Mouse (Mus musculus): ENCODE data around the gene Nek6. TPM values are rescaled to one million over a fixed set of nuclear protein-coding genes. Genes with fewer than 3 reads are reported as not detected.
A peak's percentile ranks its signal among the peaks of the same experiment; 100 is the strongest.

Nek6 gene
- total RNA-seq, 2 experiments from 2014 or later, result 7.3 to 7.5 TPM

DNA sequence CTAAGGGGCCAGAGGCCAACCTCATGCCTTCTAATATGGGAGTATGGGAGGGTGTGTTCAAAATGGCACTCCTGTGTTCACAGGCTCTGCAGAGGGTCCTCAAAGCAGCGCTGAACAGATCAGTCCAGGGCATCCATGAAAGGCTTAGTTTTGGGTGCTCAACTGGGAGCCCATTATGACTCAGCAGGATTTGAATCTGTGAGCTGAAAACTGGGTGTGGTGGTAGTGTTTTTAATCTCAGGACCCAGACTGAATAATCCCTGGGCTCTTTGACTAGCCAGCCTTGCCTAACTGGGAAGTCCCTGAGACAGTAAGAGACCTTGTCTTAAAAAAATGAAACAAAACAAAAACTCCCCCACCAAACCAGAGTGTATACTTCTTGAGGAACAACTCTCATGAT lies 4.3 kb upstream of the Nek6 start:
- ATAC-seq (replicated peaks; ENCODE audit: poor library complexity, severe bottlenecking), result no peak

DNA sequence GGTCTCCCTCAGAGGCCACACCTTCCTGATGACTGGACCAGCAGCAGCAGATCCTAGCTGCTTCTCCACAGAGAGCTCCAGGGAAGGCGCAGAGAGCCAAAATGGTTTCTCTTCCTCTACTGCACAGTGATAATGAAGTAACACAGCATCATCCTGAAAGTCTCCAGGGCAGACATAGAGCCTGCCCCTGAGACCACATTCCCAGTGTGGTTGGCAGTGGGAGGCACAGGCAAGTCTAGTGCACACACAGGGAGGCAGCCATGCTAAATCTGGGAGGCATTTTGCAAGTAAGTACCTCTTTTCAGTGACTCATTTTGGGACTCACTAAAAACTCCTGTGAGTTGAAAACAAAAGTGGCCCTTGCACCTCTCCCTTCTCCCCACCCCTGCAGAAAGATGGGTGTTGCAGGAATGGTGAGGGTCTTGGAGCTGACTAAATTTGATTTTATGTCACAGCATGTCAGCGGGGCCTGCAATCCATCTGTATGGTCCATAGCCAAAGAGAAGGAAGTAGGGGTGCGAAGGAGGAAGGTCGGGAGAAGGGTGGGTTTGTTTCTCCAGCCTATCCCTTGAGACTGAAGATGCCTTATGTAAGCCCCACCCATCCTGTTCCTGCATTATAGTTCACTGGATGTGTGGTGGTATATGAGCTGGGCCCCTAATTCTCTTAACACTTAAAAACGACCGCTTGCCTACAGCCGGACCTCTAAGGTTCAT lies 2.3 kb upstream of the Nek6 start:
- peak; percentile 62 for ATAC-seq (replicated peaks; ENCODE audit: poor library complexity, severe bottlenecking)

DNA sequence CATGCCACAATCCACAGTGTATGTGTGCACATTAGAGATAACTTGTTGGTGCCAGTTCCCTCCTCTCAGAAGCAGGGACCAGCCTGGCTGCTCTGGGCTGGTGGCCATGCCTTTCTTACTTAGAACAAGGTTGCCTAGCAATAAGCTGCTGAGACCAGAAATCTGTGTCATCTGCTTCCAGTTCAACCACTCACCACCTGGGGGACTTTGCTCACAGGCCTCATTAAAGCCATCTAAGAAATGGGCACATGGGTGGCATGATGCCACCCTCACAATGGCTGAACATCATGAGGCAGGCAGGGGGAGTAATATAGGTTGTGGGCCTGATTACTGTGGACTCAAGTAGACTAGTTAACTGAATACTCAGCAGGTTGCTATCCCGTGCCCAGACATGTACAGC lies 1.3 kb upstream of the Nek6 start:
- ATAC-seq (replicated peaks; ENCODE audit: poor library complexity, severe bottlenecking), result no peak

GRCm38 (mm10) chr2:38512308-38513182 lies 1.1 kb downstream of the Nek6 start:
- ATAC-seq (replicated peaks; ENCODE audit: poor library complexity, severe bottlenecking), result no peak

DNA sequence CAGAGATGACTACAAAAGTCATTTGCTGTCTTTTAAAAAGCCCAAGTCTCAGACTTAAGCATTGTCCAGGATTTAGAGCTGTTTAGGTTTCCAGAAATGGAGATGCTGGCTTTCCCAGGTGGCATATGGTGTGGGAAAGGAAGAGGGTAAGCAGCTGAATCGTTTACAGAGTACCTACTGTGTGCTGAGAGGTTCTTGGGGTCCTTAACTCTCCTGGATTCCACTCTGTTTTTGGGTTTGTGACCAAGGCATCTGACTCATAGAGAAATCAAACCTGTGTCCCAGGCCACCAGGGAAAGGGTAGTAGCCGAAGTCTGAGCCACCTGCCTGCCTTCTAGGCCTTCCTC lies 1.7 kb downstream of the Nek6 start:
- no peak for ATAC-seq (replicated peaks; ENCODE audit: poor library complexity, severe bottlenecking)

DNA sequence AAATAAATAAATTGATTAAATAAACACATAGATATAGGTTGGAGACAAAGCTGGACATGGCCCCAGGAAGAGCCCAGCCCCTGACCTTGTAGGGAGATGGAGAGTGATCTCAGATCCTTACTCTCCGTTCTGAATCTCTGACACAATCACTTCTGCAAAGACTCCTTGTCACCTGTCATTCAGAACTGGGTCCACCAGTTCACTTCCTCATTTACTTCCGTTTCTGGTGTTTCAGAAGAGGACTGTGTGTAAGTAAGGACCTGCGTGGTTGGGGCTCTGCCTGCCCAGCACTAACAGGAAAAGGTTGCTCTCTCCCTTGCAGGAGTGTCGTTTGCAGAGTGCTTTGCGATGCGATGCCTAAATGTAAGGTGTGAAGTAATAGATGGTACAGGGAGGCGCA lies 3.0 kb downstream of the Nek6 start:
- peak; percentile 85 for ATAC-seq (replicated peaks; ENCODE audit: poor library complexity, severe bottlenecking)

- no peak for ATAC-seq (replicated peaks; ENCODE audit: poor library complexity, severe bottlenecking)
These were observed 4.0 kb downstream of the Nek6 start for GRCm38 (mm10) chr2:38515446-38515845.

- no peak for ATAC-seq (replicated peaks; ENCODE audit: poor library complexity, severe bottlenecking)
These were observed 5.0 kb downstream of the Nek6 start for GRCm38 (mm10) chr2:38516471-38516870.

DNA sequence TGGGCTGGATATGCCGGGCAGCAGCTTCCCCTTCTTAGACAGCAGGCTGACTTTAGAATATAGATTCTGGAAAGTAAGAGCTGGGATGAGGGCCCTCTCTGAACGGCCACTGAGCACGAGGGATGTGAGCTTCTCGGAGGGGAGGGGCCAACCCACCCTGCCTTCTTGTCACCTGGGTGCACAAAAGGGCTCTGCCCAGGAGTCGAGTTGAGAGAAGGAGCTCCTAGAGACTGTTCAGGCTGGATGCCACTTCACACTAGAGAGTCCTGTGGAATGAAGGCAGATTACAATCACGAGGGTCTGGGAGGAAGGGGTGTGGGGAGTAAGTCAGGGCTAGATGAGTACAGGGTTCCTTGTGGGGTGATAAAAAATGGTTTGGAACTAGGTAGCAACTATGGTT lies 5.6 kb downstream of the Nek6 start:
- no peak for ATAC-seq (replicated peaks; ENCODE audit: poor library complexity, severe bottlenecking)

- no peak for ATAC-seq (replicated peaks; ENCODE audit: poor library complexity, severe bottlenecking)
These were observed 7.3 kb downstream of the Nek6 start for GRCm38 (mm10) chr2:38518719-38519118.

DNA sequence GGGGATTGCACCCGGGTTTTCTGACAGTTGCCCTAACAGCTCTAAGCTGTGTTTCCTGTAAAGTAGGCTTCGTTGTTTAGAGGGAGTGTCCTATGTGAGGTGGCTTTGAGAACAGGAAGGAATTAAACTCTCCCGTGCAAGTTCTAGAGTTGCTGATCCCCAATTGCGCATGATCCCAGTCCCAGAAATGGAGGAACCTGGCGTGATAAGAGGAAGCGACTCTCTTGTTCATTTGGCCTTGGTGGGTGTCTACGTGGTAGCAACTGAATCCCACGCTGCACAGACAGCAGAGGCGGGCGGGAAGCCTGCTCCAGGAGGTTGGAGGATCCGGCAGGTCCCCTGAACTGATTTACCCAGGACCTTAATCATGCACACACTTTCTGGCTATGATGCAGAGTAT lies 8.5 kb downstream of the Nek6 start:
- ATAC-seq (replicated peaks; ENCODE audit: poor library complexity, severe bottlenecking), result peak; percentile 88

DNA sequence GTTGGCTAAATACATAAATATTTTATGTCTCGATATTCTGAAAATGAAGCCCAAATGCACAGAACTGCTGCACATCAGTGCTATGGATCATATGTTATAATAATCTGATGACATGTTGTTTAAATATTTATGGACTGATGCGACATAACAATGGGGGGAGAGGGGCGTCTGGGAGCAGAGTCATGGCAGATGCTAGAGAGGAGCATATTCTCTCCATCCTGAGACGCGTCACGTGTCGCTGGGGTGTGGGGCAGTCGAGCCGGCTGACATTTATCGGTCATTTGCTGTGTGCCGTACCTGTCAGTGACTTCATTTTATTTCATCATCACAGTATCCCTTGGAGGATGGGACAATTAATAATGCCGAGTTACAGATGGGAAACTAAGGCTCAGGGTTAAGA lies 10.2 kb downstream of the Nek6 start:
- no peak for ATAC-seq (replicated peaks; ENCODE audit: poor library complexity, severe bottlenecking)

DNA sequence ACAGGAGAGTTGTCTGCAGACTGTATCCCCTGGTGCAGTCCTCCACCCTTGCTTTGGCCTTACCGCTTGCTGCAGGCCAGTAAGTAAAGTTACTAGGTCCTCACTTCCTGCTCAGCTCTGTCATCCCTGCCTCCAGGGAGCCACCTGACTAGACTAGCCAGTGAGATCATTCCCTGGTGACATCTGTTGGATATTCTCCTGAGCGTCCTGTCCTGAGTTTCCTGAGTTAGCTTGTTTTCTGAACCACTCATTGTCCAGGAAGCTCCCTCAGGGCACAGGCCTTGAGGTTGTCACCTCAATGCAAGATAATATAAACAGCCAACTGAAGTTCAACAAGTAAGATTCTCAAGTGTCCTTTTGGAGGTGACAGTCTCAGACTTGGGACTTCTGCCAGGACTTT lies 10.9 kb downstream of the Nek6 start:
- no peak for ATAC-seq (replicated peaks; ENCODE audit: poor library complexity, severe bottlenecking)

GRCm38 (mm10) chr2:38523781-38524445 lies 12.5 kb downstream of the Nek6 start:
- no peak for ATAC-seq (replicated peaks; ENCODE audit: poor library complexity, severe bottlenecking)

- ATAC-seq (replicated peaks; ENCODE audit: poor library complexity, severe bottlenecking), result no peak
These were observed 13.6 kb downstream of the Nek6 start for GRCm38 (mm10) chr2:38525034-38525433.

DNA sequence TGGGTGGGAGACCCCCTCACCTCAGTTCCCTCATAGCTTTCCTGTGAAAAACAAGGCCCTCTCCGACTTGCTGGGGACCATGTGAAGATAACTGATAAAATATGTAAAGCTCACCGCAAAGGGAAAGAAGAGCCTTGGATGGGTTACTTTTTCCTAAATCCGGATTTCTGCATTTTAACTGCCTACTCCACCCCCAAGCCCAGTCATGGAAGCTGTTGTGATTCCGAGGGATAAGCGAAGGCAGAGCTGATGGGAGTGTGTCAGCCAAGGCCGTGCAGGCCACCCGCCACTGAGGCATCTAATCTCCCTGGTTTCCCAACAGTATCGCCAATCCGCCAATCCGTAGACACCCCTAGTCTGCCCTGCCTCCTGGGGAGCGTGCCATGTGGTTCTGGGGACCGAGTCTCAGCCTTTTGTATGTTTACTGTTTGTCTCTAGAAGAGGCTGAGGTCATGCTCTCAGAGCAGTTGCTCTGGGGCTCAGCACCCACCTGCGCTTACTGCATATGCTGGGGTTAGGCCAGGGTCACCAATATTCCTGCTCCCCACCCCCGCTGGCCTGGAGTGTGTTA lies 18.2 kb downstream of the Nek6 start:
- ATAC-seq (replicated peaks; ENCODE audit: poor library complexity, severe bottlenecking), result no peak

- peak; percentile 29 for ATAC-seq (replicated peaks; ENCODE audit: poor library complexity, severe bottlenecking)
These were observed 19.5 kb downstream of the Nek6 start for GRCm38 (mm10) chr2:38530955-38531381.

GRCm38 (mm10) chr2:38533322-38533721 lies 21.9 kb downstream of the Nek6 start:
- peak; percentile 46 for ATAC-seq (replicated peaks; ENCODE audit: poor library complexity, severe bottlenecking)

- no peak for ATAC-seq (replicated peaks; ENCODE audit: poor library complexity, severe bottlenecking)
These were observed 22.3 kb downstream of the Nek6 start for GRCm38 (mm10) chr2:38533767-38534166.

GRCm38 (mm10) chr2:38534241-38534940 lies 22.9 kb downstream of the Nek6 start:
- no peak for ATAC-seq (replicated peaks; ENCODE audit: poor library complexity, severe bottlenecking)
